Comparison of ENCODE assay signal across 16 mouse cellular contexts in the genomic region with DNA sequence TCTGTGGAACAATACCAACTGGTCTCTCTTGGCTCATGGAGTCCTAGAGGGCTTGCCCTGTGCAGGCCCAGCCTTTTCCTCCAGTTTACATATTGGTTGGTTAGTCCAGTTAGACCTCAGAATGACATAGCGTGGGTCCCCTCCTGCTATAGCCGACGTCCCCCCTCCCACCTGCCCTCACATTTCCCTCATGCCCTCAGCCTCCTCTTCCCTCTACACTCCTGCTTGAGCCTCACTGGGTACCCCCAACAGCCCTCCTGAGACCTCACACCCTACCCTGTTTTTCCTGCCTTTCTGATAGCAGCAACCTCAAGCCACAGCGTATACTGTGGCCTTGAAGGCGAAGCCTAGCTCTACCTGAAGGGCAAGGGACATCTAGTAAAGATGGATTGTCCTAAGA. TPM values are rescaled to one million over a fixed set of nuclear protein-coding genes. Genes with fewer than 3 reads are reported as not detected.
"Had no signal": no experiment of that assay in that cellular context is flagged by ENCODE, and none has a peak within 500 bp of the region (broad histone marks: within the 10 kb centered on the region; RNA-seq: fewer than 3 reads in every experiment).

No protein-coding gene starts in this region.

- H3K4me2 ChIP-seq: neural tube, embryonic 15.5 days; stomach, embryonic 15.5 days had no signal

- H3K9me3 ChIP-seq: neural tube, embryonic 15.5 days; stomach, embryonic 15.5 days had no signal

- H3K27ac ChIP-seq: neural tube, embryonic 15.5 days; stomach, embryonic 15.5 days; stomach, postnatal 0 days had no signal

- H3K27me3 ChIP-seq: neural tube, embryonic 15.5 days; stomach, embryonic 15.5 days had no signal

- H3K9ac ChIP-seq: neural tube, embryonic 15.5 days; stomach, embryonic 15.5 days had no signal

- DNase-seq: retina, postnatal 1 day; right cerebral cortex, adult 18-20 months; right cerebral cortex, postnatal 14 days; right cerebral cortex, postnatal 25 days; right cerebral cortex, postnatal 4 days; spleen, adult 18-20 months; thymus, adult 18-20 months; thymus, adult 2 months; thymus, postnatal 14 days; thymus, postnatal 25 days; thymus, postnatal 36 days; thymus, postnatal 4 days had no signal

- H3K4me3 ChIP-seq: neural tube, embryonic 15.5 days; stomach, embryonic 15.5 days had no signal

RNA-seq across cellular contexts. Expression of a gene that starts 21.5 kb away (rescaled TPM):
- total RNA-seq: neutrophil, adult 5-6 weeks had no signal
